Mouse (Mus musculus): ENCODE data around the gene Ptgis. TPM values are rescaled to one million over a fixed set of nuclear protein-coding genes. Genes with fewer than 3 reads are reported as not detected.
A peak's percentile ranks its signal among the peaks of the same experiment; 100 is the strongest.

The Ptgis gene
- polyA plus RNA-seq, 1 experiment from 2014 or later = 4.9 TPM

DNA sequence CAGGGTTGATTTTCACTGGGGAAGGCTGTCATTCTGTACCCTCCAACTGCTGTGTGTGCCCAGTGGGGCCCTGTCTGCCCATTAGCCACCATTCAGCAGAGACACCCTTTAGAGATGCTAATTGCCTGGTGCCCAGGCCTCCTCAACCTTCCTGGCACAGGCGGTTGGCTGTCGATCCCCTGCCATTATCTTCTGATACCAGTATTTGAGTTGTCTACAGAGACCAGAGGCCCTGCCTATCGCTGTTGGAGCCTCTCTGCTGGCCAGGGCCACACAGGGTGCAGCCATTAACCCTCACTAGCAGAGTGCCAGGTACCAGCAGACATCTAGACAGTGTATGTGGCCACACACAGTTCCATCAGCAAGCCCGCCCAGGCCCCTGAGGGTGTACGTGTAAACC is 81.6 kb downstream of the Ptgis start:
- Histone ChIP-seq H3K4me3 (replicated peaks; ENCODE audit: low read length) (no peak overlapping the region), H3K4me1 (replicated peaks; ENCODE audit: control insufficient read depth, insufficient read depth, low read length) (peaks cover 11% of the 10 kb centered on the region), H3K9ac (no peak overlapping the region), H3K36me3 (replicated peaks; ENCODE audit: control insufficient read depth, insufficient read depth) (no peaks in the 10 kb centered on the region), H3K4me2 (replicated peaks) (no peak overlapping the region), H3K27me3 (ENCODE audit: control insufficient read depth, insufficient read depth, low read length) (no peaks in the 10 kb centered on the region), H3K9me3 (ENCODE audit: control insufficient read depth, low read length) (no peaks in the 10 kb centered on the region), H3K27ac (no peak overlapping the region)
- no peak for ATAC-seq (ENCODE audit: low FRiP score)
- DNase-seq (ENCODE audit: low spot score) = no peak
- 57% methylated on average over 5 of the region's 5 CpGs for WGBS

DNA sequence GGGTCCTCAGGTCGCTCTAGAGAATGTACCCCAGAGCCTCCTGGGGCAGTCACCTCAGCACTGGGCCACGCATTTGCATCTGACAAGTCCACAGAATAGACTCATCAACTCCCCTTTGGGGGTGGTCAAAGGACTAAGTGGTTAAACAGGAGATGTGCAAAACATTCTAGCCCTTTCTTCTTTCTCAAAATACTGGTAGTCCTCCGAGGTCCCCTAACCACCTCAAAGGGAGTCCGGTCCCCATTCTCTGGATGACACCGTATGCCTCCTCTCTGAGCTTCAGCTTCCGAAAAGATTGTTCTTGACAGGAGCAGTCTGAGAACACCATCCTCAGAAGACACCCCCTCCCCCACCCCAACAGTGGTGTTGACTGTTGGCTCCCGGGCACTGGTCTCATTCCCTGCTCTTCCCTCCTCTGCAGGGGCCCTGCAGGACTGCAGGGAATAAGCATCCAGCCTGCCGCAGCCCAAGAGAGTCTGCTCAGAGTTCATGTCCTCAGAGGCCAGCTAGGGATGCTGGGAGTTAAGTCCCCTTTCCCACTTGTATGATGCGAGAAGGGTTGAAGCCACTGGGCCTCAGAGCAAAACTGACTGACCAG is 84.2 kb downstream of the Ptgis start:
- Histone ChIP-seq H3K36me3 (replicated peaks; ENCODE audit: control insufficient read depth, insufficient read depth) (no peaks in the 10 kb centered on the region), H3K9ac (no peak overlapping the region), H3K27ac (no peak overlapping the region), H3K9me3 (ENCODE audit: control insufficient read depth, low read length) (no peaks in the 10 kb centered on the region), H3K4me3 (replicated peaks; ENCODE audit: low read length) (no peak overlapping the region), H3K4me1 (replicated peaks; ENCODE audit: control insufficient read depth, insufficient read depth, low read length) (peaks cover 11% of the 10 kb centered on the region), H3K27me3 (ENCODE audit: control insufficient read depth, insufficient read depth, low read length) (no peaks in the 10 kb centered on the region), H3K4me2 (replicated peaks) (no peak overlapping the region)
- DNase-seq (ENCODE audit: low spot score) (no peak), ATAC-seq (ENCODE audit: low FRiP score) (no peak)
- WGBS = 30% methylated on average over 9 of the region's 9 CpGs

DNA sequence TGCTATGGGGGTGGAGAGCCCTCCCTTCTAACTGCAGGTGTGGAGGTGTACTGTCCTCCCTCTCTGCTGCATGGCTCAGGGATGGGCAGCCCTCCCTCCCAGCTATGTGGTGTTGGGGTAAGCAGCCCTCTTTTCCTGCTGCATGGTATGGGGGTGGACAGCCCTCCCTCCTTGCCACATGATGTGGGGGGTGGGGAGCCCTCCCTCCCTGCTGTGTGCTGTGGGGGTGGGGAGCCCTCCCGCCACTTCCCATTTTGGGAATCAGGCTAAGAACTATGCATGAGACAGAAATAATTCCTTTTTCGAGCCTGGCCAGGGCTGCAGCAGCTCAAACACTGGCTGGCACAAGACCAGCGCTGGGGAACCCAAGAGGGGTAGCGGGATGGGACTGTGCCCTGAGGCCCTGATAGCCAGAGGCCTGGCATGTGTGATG is 84.8 kb downstream of the Ptgis start:
- Histone ChIP-seq H3K4me2 (replicated peaks) (no peak overlapping the region), H3K4me3 (replicated peaks; ENCODE audit: low read length) (no peak overlapping the region), H3K27me3 (ENCODE audit: control insufficient read depth, insufficient read depth, low read length) (no peaks in the 10 kb centered on the region), H3K9me3 (ENCODE audit: control insufficient read depth, low read length) (no peaks in the 10 kb centered on the region), H3K27ac (no peak overlapping the region), H3K9ac (no peak overlapping the region), H3K4me1 (replicated peaks; ENCODE audit: control insufficient read depth, insufficient read depth, low read length) (peaks cover 11% of the 10 kb centered on the region), H3K36me3 (replicated peaks; ENCODE audit: control insufficient read depth, insufficient read depth) (no peaks in the 10 kb centered on the region)
- ATAC-seq (ENCODE audit: low FRiP score) = no peak; the same call in 1 of the 2 replicates
- 41% methylated on average over 4 of the region's 4 CpGs for WGBS
- DNase-seq (ENCODE audit: low spot score) = no peak

DNA sequence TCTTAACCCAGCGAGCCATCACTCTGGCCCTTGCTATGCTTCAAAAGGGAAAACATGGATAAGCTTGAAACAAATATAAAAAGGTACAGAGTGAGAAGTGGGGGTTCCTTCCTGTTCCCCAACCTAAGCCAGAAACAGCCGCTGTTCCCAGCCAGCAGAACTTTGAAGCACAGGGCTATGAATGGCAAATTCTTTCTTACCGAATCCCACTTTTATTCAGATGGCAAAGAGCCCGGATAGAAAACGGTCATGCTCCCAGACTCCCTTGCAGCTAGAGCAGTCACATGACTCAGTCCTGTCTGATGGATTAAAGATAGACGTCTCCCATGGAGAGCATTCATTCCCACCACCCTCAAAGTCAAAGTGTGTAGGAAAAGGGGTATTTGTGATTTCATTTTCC is 89.5 kb downstream of the Ptgis start:
- DNase-seq (ENCODE audit: low spot score) (no peak), ATAC-seq (ENCODE audit: low FRiP score) (no peak)
- whole genome bisulfite sequencing = 95% methylated on average over 6 of the region's 6 CpGs
- no peak overlapping the region for H3K9ac ChIP-seq
- no peak overlapping the region for H3K4me2 ChIP-seq (replicated peaks)
- no peaks in the 10 kb centered on the region for H3K36me3 ChIP-seq (replicated peaks; ENCODE audit: control insufficient read depth, insufficient read depth)
- no peaks in the 10 kb centered on the region for H3K9me3 ChIP-seq (ENCODE audit: control insufficient read depth, low read length)
- H3K4me1 ChIP-seq (replicated peaks; ENCODE audit: control insufficient read depth, insufficient read depth, low read length) = peaks cover 5% of the 10 kb centered on the region
- no peaks in the 10 kb centered on the region for H3K27me3 ChIP-seq (ENCODE audit: control insufficient read depth, insufficient read depth, low read length)
- H3K4me3 ChIP-seq (replicated peaks; ENCODE audit: low read length) = no peak overlapping the region
- no peak overlapping the region for H3K27ac ChIP-seq

DNA sequence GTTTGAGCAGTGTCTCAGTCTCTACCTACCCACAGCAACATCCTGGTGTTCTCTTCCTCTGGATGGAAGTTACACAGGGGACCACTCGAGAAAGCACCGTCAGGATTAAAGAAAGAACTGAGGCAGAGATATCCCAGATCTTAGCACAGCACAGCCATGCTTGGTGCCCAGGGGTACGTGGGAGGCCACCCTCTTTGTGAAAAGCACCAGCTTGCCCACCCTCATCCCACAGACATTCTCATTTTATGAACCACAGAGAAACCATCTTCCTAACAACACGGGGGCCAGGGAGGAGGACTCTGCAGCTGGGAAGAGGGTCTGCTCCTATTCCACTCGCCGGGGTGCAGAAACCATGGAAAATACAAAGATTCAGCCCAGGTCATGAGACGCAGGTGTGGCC is 90.3 kb downstream of the Ptgis start:
- 92% methylated on average over 7 of the region's 7 CpGs for WGBS
- Histone ChIP-seq H3K4me3 (replicated peaks; ENCODE audit: low read length) (no peak overlapping the region), H3K4me1 (replicated peaks; ENCODE audit: control insufficient read depth, insufficient read depth, low read length) (0 out of 2 replicates have a peak, but pooled peaks cover 2% of the 10 kb centered on the region), H3K27me3 (ENCODE audit: control insufficient read depth, insufficient read depth, low read length) (no peaks in the 10 kb centered on the region), H3K9ac (no peak overlapping the region), H3K9me3 (ENCODE audit: control insufficient read depth, low read length) (no peaks in the 10 kb centered on the region), H3K27ac (no peak overlapping the region), H3K36me3 (replicated peaks; ENCODE audit: control insufficient read depth, insufficient read depth) (no peaks in the 10 kb centered on the region), H3K4me2 (replicated peaks) (no peak overlapping the region)
- DNase-seq (ENCODE audit: low spot score) (no peak), ATAC-seq (ENCODE audit: low FRiP score) (no peak)

DNA sequence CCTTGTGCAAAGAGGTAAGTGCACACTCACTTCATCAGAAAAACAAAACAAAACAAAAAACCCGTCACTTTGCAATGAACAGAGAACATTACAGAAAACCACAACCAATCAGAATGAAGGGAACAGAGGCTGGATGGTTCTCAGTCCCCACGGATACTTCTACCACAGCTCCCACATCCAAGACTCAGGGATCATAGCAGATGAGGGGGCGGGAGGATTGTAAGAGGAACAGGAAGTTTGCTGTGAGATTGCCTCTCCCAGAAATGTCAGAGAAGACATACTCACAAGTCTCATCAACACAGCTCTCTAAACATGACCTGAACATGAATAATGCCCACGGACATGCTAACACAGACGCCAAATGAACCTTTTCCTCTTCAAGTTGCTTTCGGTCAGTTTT is 91.4 kb downstream of the Ptgis start:
- Histone ChIP-seq H3K4me3 (replicated peaks; ENCODE audit: low read length) (no peak overlapping the region), H3K27me3 (ENCODE audit: control insufficient read depth, insufficient read depth, low read length) (no peaks in the 10 kb centered on the region), H3K9ac (no peak overlapping the region), H3K9me3 (ENCODE audit: control insufficient read depth, low read length) (no peaks in the 10 kb centered on the region), H3K4me1 (replicated peaks; ENCODE audit: control insufficient read depth, insufficient read depth, low read length) (peaks cover 13% of the 10 kb centered on the region; the same call in 1 of the 2 replicates), H3K27ac (no peak overlapping the region), H3K36me3 (replicated peaks; ENCODE audit: control insufficient read depth, insufficient read depth) (no peaks in the 10 kb centered on the region), H3K4me2 (replicated peaks) (no peak overlapping the region)
- ATAC-seq (ENCODE audit: low FRiP score) (no peak), DNase-seq (ENCODE audit: low spot score) (no peak)
- 93% methylated on average over 6 of the region's 6 CpGs for WGBS

DNA sequence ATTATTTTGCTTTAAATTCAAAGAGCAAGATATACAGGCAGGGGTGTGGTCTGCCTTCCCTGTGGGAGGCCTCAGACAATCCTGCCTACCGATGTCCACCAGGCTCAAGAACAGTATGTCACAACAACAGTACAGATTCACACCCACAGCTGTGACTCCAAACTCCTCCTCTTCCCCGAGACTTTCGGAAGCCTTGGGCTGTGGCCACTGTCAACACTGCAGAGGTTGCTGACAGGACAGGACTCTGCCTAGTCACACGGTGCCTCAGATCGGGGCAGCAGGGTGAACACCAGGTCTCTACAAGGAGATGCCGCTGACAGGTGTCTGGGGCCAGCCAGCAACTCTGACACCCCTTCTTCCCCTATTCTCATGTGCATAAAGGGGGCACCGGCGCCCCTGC is 92.7 kb downstream of the Ptgis start:
- H3K36me3 ChIP-seq (replicated peaks; ENCODE audit: control insufficient read depth, insufficient read depth) = no peaks in the 10 kb centered on the region
- ATAC-seq (ENCODE audit: low FRiP score) (no peak), DNase-seq (ENCODE audit: low spot score) (no peak)
- H3K9ac ChIP-seq = no peak overlapping the region
- H3K27me3 ChIP-seq (ENCODE audit: control insufficient read depth, insufficient read depth, low read length) = no peaks in the 10 kb centered on the region
- no peaks in the 10 kb centered on the region for H3K9me3 ChIP-seq (ENCODE audit: control insufficient read depth, low read length)
- 81% methylated on average over 8 of the region's 8 CpGs for WGBS
- H3K4me1 ChIP-seq (replicated peaks; ENCODE audit: control insufficient read depth, insufficient read depth, low read length) = peaks cover 13% of the 10 kb centered on the region; the same call in 1 of the 2 replicates
- no peak overlapping the region for H3K4me2 ChIP-seq (replicated peaks)
- no peak overlapping the region for H3K4me3 ChIP-seq (replicated peaks; ENCODE audit: low read length)
- no peak overlapping the region for H3K27ac ChIP-seq

DNA sequence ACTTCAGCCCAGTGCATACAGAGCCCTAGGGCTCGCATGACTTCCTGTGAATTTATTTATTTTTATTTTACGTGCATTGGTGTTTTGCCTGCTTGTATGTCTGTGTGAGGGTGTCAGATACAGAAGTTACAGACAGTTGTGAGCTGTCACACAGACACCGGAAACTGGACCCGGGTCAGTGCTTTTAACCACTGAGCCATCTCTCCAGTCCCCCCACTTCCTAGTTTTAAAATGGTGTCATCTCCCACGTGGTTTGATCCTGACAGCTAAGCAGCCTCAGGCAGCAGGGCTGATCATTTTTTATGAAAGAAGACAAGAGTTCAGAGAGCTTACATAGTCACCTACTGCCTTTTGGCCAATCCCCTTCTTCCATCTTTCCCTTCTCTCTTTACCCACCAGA is 94.5 kb downstream of the Ptgis start:
- 58% methylated on average over 5 of the region's 5 CpGs for WGBS
- Histone ChIP-seq H3K4me2 (replicated peaks) (no peak overlapping the region), H3K9me3 (ENCODE audit: control insufficient read depth, low read length) (no peaks in the 10 kb centered on the region), H3K27me3 (ENCODE audit: control insufficient read depth, insufficient read depth, low read length) (no peaks in the 10 kb centered on the region), H3K36me3 (replicated peaks; ENCODE audit: control insufficient read depth, insufficient read depth) (no peaks in the 10 kb centered on the region), H3K4me3 (replicated peaks; ENCODE audit: low read length) (no peak overlapping the region), H3K9ac (no peak overlapping the region), H3K27ac (no peak overlapping the region), H3K4me1 (replicated peaks; ENCODE audit: control insufficient read depth, insufficient read depth, low read length) (peaks cover 13% of the 10 kb centered on the region; the same call in 1 of the 2 replicates)
- ATAC-seq (ENCODE audit: low FRiP score) = no peak
- no peak for DNase-seq (ENCODE audit: low spot score)

DNA sequence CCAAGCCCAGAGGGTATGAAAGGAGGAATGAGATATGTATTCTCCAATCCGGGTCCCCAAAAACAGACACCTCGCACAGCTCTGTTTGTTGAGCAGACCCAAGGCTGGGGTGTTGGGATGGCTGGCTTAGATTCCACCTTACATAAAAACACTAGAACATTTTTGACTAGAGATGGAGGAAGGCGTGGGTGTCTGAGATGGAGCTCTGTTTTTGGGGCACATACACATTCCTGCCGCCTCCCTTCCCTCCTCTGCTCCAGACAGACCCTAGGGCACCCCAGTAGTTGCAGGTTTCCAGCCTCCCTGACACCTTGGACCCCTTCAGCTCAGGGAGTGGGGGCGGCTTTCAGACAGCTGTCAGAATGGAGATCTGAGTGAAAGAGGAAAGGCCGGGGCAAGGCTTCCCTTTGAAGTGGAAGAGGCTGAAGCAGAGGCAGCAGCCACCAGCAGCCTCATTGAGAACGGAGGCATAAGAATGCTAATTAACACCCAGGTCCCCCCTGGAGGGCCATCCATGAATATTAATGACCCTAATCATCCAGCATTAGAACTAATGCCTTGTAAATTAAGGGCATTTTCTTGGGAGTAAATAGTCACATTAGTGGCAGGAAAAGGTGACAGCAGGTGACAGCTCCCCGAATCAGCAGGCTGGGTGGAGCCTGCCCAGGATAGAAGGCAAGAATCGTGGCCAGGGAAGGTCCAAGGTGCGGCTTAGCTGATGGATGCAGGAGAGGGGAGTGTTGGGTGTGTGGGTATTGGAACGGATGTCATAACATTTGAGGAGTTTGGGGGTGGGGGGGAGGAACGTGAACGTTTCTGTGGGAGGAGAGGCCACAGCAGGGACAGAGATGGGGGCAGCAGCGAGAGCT is 95.7 kb downstream of the Ptgis start:
- DNase-seq (ENCODE audit: low spot score) (no peak), ATAC-seq (ENCODE audit: low FRiP score) (no peak)
- Histone ChIP-seq H3K9me3 (ENCODE audit: control insufficient read depth, low read length) (no peaks in the 10 kb centered on the region), H3K4me1 (replicated peaks; ENCODE audit: control insufficient read depth, insufficient read depth, low read length) (peaks cover 13% of the 10 kb centered on the region; the same call in 1 of the 2 replicates), H3K9ac (0 out of 2 replicates have a peak overlapping the region, but pooled peaks have one; percentile 28), H3K4me2 (replicated peaks) (no peak overlapping the region), H3K27ac (peak overlapping the region; percentile 52), H3K27me3 (ENCODE audit: control insufficient read depth, insufficient read depth, low read length) (no peaks in the 10 kb centered on the region), H3K36me3 (replicated peaks; ENCODE audit: control insufficient read depth, insufficient read depth) (no peaks in the 10 kb centered on the region), H3K4me3 (replicated peaks; ENCODE audit: low read length) (no peak overlapping the region)
- 10% methylated on average over 14 of the region's 14 CpGs for WGBS
